Mouse (Mus musculus): ENCODE measurements at regions not wholly inside any gene's neighbourhood (a gene's known extent, or its start where the extent isn't known, plus 50 kb on each side); places are given as distances from the start of the nearest gene placed in this dataset.
A peak's percentile ranks its signal among the peaks of the same experiment; 100 is the strongest.
"Not testable (repeated sequence)": the region's sequence is repeated elsewhere in the genome, so short reads cannot be mapped to it uniquely, and the experiment has no call there.

DNA sequence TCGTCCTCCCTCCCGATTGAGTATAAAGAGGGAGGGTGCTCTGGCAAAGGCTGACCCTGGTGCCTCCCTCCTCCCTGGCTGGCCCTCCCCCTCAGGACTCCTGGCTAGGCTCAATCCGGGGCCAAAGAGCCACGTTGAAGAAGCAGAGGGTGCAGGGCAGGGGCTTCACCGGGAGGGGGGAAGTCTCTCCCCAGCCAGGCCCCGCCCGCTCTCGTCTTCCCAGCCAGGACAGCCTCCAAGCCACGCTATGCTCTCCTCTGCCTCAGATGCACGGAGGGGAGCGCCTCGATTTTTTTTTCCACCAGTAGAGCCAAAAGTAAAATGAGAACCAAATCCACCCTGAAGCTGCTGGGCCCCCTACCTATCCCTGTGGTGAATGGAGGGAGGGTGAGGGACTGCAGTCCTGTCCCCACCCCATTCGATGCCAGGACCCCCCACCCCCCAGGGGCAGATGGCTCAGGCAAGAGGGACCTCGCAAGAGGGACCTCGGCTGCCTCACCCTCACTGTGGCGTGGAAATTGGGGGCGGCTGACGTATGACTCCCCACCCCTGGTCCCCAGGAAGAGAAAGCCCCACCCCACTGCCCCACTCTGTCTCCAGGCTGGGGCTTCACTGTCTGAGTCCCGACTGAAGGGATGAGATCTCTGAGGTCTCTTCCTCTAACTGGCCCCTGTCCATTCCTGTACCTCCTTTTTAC is 53.2 kb upstream of the Col1a1 start:
- intact Hi-C loops (cut with DNase I): no loop called here
- no peak for DNase-seq (ENCODE audit: low spot score in 2 of 2)

DNA sequence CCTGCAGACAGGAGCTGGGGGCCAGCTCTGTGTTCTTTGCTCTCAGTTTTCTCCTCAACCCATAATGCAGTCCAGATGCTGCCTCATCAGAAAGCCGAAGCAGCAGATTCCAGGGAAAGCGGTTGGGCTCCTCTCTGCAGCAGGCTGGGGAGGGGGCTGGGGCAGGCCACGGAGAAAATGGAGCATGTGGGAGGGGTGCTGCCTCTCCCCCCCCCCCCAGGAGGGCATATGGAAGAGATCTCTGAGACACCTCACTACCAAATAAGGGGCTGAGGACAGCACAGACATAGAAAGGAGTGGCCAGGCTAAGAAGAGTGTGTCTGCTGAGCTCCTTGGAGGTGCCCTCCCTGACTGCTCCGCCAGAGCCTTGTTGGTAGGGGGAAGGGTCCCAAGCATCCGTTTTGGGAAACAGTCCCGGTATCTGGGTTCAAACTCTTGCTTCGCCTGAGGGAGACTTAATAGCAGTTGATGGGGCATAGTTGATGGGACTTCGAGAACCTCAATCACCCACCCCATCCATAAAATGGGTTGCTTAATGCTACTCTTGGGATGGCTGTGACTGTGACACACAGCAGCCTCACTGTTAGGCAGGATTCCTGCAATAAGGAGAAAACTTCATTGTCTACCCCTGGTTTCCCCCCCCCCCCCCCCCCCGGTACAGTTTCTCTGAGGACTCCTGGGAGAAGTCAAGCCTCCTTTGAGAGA is 53.9 kb upstream of the Col1a1 start:
- no peak for DNase-seq (ENCODE audit: low spot score in 2 of 2)
- intact Hi-C loops (cut with DNase I): no loop called here

DNA sequence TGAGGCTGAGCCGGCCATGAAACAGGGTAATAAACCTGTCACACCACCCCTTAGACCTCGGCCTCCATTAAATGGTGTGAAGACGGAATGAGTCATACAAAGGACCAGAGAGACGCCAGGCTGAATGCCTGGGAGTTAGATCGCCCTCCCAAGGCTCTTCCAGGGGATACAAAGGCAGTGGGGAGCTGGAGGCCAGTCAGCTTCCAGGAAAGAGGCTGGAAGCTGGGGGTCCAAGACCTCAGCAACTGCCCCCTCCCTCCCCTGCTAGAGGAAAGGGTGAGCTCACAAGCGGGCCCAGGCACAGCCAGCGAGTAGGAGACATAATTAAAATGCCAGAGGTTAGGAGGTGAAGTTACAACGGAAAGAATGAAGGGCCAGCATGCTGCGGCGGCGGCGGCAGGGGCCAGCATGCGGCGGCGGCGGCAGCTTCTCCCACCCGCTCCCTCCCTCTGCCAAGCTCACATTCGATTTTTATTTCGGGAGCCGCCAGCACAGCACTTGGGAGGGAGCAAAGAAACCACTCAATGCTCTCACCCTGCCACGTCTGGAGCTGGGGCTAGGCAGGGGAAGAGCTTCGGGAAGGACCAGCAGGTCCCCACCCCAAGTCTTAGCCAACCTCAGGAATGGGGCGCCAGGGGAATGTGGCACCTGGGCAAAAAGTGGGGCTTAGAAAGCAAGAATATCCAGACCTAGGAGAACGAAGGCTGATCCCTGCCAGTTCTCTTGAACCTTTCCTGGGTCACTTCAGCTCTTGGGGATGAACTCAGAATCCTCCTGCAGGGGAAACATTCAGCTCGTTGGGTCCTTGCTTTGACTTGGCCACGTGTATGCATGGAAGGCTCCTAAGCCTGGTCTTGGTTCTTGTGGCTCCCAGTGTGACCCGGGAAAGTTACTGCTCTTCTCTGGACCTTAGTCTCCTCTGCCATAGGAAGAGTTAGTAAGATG is 54.9 kb upstream of the Col1a1 start:
- DNase-seq (ENCODE audit: low spot score in 2 of 2): peak in 1 of 2 experiments; percentile 21
- intact Hi-C loops (cut with DNase I): no loop called here

DNA sequence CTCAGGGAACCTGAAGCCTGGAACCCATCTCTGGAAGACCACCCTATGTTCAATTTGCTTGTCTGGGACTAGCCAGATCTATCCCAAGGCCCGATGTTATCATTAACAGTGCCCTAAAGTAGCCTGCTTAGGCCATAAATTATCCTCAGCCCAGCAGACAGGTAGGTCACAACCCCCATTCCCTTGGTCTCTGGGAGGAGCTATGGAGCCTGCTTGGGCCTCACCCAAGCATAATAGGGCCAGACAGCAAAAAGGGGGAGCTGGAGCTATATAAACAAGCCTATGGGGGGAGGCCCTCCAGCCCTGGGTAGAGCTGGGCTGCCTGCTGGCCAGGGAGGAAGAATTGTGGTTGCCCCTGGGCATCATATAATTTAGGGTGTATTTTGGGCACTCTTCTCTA is 59.3 kb upstream of the Col1a1 start:
- intact Hi-C loops (cut with DNase I): no loop called here
- no peak for DNase-seq (ENCODE audit: low spot score in 2 of 2)

DNA sequence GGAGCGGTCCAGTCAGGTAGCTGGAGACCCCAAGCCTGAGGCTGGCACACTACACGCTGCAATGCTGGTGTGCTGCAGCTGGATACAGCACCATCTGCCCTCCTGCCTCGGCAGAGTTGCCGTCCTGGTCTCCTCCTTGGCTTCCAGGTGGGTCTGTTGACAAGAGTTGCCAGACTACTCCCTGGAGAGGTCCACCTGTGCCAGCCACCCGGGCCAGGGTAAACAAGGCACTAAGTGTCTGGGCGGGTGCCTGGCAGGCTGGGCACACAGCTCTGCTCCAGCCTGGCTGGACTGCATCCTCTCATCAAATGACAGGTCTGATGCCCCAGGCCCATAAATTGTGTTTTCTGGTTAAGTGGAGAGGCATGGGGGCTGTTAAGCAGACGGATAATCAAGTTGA is 61.0 kb upstream of the Col1a1 start:
- intact Hi-C loops (cut with DNase I): no loop called here
- no peak for DNase-seq (ENCODE audit: low spot score in 2 of 2)

DNA sequence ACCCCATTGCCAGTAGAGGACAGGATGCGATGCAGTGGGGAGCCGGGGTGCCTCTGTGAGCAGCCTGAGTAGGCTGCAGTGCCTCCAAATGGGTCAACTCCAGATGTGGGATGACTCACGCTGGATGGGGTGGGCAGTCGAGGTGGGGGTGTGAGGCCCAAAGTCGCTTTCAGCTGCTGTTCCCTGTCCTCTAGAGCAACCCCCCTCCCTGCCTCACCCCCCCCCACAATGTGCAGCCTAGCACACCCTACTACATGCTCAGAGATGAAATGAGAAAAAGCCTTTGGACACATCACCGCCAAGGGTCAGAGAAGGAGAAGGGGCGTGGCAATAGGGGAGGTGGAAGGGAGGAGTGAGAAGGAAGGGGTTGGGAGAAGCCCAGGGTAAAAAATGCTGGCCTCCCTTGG is 61.9 kb upstream of the Col1a1 start:
- no peak for DNase-seq (ENCODE audit: low spot score in 2 of 2)
- intact Hi-C loops (cut with DNase I): no loop called here

DNA sequence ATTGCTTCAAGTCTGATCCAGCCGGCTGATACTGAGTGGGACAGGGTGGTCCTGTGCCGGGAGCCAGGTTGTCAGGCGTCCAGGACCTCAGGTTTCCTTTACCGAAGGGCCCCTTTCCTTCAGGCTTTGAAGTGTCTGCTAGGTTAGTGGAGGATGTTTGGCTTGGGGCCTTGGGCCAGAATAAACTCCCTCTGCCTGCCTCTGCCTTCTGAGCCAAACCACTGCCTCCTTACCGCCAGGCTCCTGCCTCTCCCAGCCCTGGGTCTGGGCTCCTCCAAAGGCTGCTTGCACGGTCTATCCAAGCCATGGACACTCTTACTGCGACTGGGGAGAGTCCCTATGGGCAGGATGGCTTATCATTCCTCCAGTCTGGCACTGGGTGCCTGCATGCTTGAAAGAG is 62.3 kb upstream of the Col1a1 start:
- DNase-seq (ENCODE audit: low spot score in 2 of 2): no peak
- intact Hi-C loops (cut with DNase I): no loop called here

DNA sequence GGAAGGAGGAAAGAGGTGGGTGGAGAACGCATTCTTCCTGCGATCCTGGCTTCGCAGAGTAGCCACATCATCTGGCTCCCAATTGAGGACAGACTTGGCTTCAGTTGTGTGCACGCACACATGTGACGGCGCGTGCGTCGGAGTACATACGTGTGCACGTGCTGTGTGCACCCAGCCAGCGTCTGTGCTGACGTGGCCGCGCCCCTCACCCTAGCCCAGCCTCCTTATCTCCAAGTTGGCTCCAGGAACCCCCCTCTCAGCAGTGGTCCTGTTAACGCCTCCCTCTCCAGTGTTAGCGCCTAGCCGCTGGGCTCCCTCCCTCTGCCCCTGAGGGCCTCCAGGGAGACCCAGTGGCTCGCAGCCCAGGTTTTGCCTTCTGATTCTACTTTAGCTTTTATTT is 63.1 kb upstream of the Col1a1 start:
- intact Hi-C loops (cut with DNase I): no loop called here
- peak; percentile 41 to 49 for DNase-seq (ENCODE audit: low spot score in 2 of 2)

DNA sequence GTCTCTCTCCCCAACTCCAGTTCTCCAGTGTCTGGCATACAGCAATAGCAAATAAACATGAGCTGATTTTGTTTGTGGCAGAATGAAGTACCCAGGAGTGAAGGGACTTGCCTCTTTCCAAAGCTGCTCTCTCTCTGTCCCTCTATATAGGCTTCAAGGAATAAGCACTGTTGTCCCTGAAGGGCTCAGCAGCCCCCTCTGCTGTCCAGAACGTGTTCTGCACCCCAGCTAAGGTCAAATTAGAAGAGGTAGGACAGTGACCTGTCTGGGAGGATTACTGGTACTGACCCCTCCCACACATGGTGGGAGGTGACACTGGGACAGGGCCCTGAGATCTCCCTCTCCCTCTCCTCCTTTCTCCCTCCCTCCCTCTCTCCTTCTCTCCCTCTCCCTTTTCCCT is 65.7 kb upstream of the Col1a1 start:
- DNase-seq (ENCODE audit: low spot score in 2 of 2): peak; percentile 25 to 48

DNA sequence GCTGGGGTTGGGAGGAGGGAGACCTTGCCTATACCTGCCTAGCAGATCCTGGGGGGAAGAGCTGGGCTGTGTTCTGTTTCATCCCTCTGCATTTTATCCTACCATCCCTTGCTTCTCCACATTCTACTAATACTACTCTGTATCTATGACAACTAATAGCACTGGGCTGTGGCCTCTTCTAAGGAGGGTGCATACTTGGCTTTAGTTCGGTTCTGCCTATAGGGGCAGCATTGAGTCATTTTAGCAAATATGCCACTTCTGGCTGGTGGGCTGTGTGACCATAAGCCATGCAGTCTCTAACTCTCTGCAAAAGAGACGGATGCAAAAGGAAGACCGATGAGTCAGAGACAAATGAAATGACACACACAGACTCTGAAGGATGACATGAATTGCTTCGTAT is 66.2 kb upstream of the Col1a1 start:
- intact Hi-C loops (cut with DNase I); DNase-seq (ENCODE audit: low spot score in 2 of 2): not testable (repeated sequence)

More for the DNA sequence above, 65.7 kb upstream of the Col1a1 start:
- intact Hi-C loops (cut with DNase I): no loop called here

DNA sequence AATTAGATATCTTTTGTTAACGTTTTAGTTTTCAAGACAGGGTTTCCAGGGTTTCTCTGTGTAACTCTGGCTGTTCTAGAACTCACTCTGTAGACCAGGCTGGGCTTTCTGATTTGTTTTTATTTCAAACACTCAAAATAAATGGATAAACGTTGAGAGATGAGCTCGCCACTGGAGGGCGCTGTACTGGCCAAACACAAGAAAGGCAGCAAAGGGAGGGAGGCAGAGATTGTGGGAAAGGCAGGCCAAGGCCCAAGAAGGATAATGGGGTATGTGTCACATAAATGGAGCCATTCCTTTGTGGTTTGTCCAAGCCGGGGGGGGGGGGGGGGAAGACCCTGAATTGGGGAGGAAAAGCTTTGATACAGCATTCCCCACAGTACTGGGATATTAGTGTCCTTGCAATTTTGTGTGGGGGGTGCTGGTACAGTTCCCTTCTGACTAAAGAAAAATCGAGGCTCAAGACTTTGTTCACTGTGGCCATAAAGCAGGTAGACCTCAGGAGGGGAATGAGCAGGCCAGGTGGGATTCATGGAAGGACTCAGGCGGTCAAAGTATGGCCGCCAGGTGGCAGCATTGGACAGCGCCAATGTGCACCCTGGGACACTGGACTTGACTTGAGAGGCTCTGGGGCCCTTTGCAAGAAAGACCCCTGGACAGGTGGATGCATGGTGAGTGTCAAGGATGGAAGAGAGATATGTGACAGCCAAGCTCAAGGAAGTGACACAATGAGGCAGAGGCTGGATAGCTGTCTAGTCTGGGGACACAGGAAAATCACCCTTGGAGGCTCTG is 69.7 kb upstream of the Col1a1 start:
- intact Hi-C loops (cut with DNase I): loop anchor here (1.0 kb wide), 1 partner anchor 70 kb away; the partner anchor contains the start of gene Col1a1
- DNase-seq (ENCODE audit: low spot score in 2 of 2): peak; percentile 48 to 58

DNA sequence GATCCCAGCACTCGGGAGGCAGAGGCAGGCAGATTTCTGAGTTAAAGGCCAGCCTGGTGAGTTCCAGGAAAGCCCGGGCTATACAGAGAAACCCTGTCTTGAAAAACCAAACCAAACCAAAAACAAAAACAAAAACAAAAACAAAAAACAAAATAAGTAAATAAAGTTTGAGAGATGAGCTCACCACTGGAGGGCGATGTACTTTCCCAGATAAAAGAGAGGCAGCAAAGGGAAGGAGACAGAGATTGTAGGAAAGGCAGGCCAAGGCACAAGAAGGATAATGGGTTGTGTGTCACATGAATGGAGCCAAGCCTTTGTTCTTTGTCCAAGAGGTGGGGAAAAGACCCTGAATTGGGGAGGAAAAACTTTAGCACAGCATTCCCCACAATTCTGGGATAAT is 67.6 kb upstream of the Tmem92 start:
- intact Hi-C loops (cut with DNase I): no loop called here
- no peak for DNase-seq (ENCODE audit: low spot score in 2 of 2)

DNA sequence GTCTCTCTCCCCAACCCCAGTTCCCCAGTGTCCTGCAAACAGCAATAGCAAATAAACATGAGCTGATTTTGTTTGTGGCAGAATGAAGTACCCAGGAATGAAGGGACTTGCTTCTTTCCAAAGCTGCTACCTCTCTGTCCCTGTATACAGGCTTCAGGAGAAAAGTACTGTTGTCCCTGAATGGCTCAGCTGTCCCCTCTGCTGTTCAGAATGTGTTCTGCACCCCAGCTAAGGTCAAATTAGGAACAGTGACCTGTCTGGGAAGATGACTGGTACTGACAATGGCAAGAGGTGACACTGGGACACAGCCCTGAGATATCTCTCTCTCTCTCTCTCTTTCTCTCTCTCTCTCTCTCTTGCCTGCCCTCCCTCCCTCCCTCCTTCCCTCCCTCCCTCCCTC is 56.6 kb upstream of the Tmem92 start:
- intact Hi-C loops (cut with DNase I): no loop called here
- no peak for DNase-seq (ENCODE audit: low spot score in 2 of 2)

DNA sequence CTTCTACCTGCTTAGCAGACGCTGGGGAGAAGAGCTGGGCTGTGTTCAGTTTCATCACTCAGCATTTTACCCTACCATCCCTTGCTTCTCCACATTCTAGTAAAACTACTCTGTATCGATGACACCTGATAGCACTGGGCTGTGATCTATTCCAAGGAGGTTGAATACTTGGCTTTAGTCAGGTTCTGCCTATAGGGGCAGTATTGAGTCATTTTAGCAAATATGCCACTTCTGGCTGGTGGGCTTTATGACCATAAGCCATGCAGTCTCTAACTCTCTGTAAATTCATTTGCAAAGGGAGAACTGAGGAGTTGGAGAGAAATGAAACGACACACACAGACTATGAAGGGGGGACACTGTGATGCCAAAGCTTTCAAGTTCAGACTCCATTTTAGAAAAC is 55.6 kb upstream of the Tmem92 start:
- no peak for DNase-seq (ENCODE audit: low spot score in 2 of 2)
- intact Hi-C loops (cut with DNase I): no loop called here

DNA sequence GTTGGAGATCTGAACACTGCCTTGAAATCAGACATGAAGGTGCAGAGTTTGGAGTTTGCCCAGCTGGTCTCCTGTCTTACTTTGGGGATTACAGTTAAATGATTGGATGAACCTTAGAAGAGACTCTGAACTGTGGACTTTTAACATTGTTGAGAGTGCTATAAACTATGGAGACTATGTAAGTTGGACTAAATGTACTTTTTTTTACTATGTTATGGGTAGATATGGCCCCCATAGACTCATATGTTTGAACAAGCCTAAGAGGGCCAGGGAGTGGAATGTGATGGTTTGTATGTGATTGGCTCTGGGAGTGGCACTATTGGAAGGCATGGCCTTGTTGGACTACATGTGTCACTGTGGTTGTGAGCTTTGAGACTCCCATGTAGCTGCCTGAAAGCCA is 53.8 kb upstream of the Tmem92 start:
- DNase-seq (ENCODE audit: low spot score in 2 of 2): no peak
- intact Hi-C loops (cut with DNase I): no loop called here

DNA sequence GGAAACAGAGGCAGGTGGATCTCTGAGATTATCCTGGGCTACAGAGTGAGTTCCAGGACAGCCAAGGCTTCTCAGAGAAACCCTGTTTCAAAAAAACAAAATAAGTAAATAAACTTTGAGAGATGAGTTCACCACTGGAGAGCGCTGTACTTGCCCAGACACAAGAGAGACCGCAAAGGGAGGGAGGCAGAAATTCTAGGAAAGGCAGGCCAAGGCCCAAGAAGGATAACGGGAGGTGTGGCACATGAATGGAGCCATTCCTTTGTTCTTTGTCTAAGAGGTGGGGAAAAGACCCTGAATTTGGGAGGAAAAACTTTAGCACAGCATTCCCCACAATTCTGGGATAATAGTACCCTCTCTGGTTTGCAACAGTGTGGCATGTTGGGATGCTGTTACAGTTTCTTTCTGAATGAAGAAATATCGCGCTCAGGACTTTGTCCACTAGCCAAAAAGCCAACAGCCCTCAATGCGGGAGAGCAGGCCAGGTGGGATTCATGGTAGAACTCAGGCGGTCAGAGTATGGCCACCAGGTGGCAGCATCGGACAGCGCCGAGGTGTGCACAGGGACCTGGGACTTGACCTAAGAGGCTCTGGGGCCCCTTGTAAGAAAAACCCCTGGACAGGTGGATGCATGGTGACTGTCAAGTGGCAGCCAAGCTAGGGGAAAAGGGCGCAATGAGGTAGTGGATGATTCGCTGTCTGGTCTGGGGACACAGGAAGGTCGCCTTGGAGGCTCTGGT is 49.9 kb upstream of the Tmem92 start:
- intact Hi-C loops (cut with DNase I): no loop called here
- DNase-seq (ENCODE audit: low spot score in 2 of 2): peak; percentile 16 to 28
